Comparison of ENCODE assay signal across 28 mouse cellular contexts in the genomic region with DNA sequence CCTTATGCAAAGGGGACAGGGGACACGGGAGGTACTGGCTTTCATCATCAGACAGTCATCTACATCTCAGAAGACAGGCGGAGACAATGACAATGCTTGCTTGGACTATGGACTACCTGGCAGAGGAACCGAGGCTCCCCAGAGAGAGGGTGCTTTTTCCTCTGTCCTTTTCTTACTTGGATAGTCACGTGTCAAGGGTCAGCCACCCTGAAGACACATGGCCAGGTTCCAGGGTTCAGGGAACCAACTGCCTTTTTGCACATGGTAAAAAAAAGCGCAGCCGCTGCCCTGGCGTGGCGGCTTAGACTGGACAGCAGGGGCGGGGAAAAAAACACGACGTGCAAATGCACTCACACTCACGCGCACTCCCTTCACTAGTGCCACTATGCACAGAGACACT. TPM values are rescaled to one million over a fixed set of nuclear protein-coding genes. Genes with fewer than 3 reads are reported as not detected.
DNase-seq lines count a peak whose midpoint lies in the region; ATAC-seq and TF ChIP-seq lines count a peak whose summit lies in the region.
"Had no signal": no experiment of that assay in that cellular context is flagged by ENCODE, and none has a peak within 500 bp of the region (broad histone marks: within the 10 kb centered on the region; RNA-seq: fewer than 3 reads in every experiment).

No protein-coding gene starts in this region.

- ATAC-seq in kidney, embryonic 16.5 days (ENCODE audit: low FRiP score, low TSS enrichment) = no peak
- ATAC-seq: forebrain, embryonic 15.5 days; inflammation-experienced regulatory T-cells, adult 6 months; midbrain, embryonic 13.5 days had no signal

- H3K4me1 ChIP-seq in kidney, embryonic 16.5 days (ENCODE audit: insufficient read depth, low read length) = no peaks in the 10 kb centered on the region; the same call in 1 of the 2 replicates
- H3K4me1 ChIP-seq in E14TG2a.4 (replicated peaks; ENCODE audit: low read depth, low read length) (peaks cover 37% of the 10 kb centered on the region), ES-Bruce4 (ENCODE audit: control insufficient read depth, insufficient read depth, low read length) (peaks cover 7% of the 10 kb centered on the region)
- H3K4me1 ChIP-seq: embryonic facial prominence, embryonic 15.5 days; forebrain, embryonic 15.5 days; limb, embryonic 15.5 days; midbrain, embryonic 13.5 days had no signal

- no peak overlapping the region for H3K4me3 ChIP-seq in kidney, embryonic 16.5 days (ENCODE audit: low read length)
- peak overlapping the region; percentile 69 for H3K4me3 ChIP-seq in E14TG2a.4 (replicated peaks; ENCODE audit: low read length)
- H3K4me3 ChIP-seq in ES-Bruce4 (ENCODE audit: low read depth, low read length) = peak overlapping the region; percentile 63
- H3K4me3 ChIP-seq: embryonic facial prominence, embryonic 15.5 days; forebrain, embryonic 15.5 days; limb, embryonic 15.5 days; midbrain, embryonic 13.5 days had no signal

- H3K27me3 ChIP-seq in kidney, embryonic 16.5 days (ENCODE audit: insufficient read depth, low read length) = no peaks in the 10 kb centered on the region
- H3K27me3 ChIP-seq in E14TG2a.4 (ENCODE audit: insufficient read depth, low read length) = no peaks in the 10 kb centered on the region
- no peaks in the 10 kb centered on the region for H3K27me3 ChIP-seq in ES-Bruce4 (ENCODE audit: control insufficient read depth, insufficient read depth, low read length, poor library complexity, severe bottlenecking)
- H3K27me3 ChIP-seq: embryonic facial prominence, embryonic 15.5 days; forebrain, embryonic 15.5 days; limb, embryonic 15.5 days; midbrain, embryonic 13.5 days had no signal

- H3K27ac ChIP-seq in kidney, embryonic 16.5 days (ENCODE audit: low read length) = no peak overlapping the region
- H3K27ac ChIP-seq in ES-Bruce4 (ENCODE audit: insufficient read depth, low read length) = no peak overlapping the region
- H3K27ac ChIP-seq: embryonic facial prominence, embryonic 15.5 days; forebrain, embryonic 15.5 days; hindbrain, embryonic 14.5 days; limb, embryonic 15.5 days; midbrain, embryonic 13.5 days had no signal

- peak; percentile 91 for DNase-seq in kidney, adult 11 months
- DNase-seq in kidney, postnatal 14 days = peak; percentile 76
- no peak for DNase-seq in ovary, postnatal 10 days (ENCODE audit: low spot score)
- DNase-seq in adrenal gland, postnatal 36 days = no peak
- DNase-seq: adrenal gland, postnatal 25 days; cerebellum, adult 11 months; cerebellum, adult 9-11 months; gastrocnemius, postnatal 14 days; left cerebral cortex, postnatal 4 days; right cerebral cortex, postnatal 14 days had no signal

- no peaks in the 10 kb centered on the region for H3K9me3 ChIP-seq in kidney, embryonic 16.5 days (ENCODE audit: low read length)
- H3K9me3 ChIP-seq in E14TG2a.4 (ENCODE audit: low read length) (no peaks in the 10 kb centered on the region), ES-Bruce4 (replicated peaks; ENCODE audit: control insufficient read depth, insufficient read depth, low read length, poor library complexity, severe bottlenecking) (no peaks in the 10 kb centered on the region)
- H3K9me3 ChIP-seq: embryonic facial prominence, embryonic 15.5 days; forebrain, embryonic 15.5 days; limb, embryonic 15.5 days; midbrain, embryonic 13.5 days had no signal

- no peak for TF ChIP-seq POLR2A in ES-Bruce4 (IDR thresholded peaks at IDR 0.05; ENCODE audit: insufficient read depth, low read length)

- 87% methylated on average over 13 of the region's 13 CpGs for WGBS in kidney, embryonic 16.5 days

- TF ChIP-seq CTCF in E14TG2a.4 (conservative IDR thresholded peaks at IDR 0.05; ENCODE audit: low read length) = no peak
- no peak for TF ChIP-seq CTCF in ES-Bruce4 (IDR thresholded peaks at IDR 0.05; ENCODE audit: low read depth, low read length)

- H3K36me3 ChIP-seq in kidney, embryonic 16.5 days (ENCODE audit: insufficient read depth, low read length) = peaks cover 16% of the 10 kb centered on the region
- H3K36me3 ChIP-seq in E14TG2a.4 (ENCODE audit: insufficient read depth, low read length) (no peaks in the 10 kb centered on the region), ES-Bruce4 (ENCODE audit: control insufficient read depth, insufficient read depth, low read length, poor library complexity, severe bottlenecking) (no peaks in the 10 kb centered on the region)

- no peak overlapping the region for H3K4me2 ChIP-seq in kidney, embryonic 16.5 days (replicated peaks; ENCODE audit: low read depth, low read length)
- H3K4me2 ChIP-seq: embryonic facial prominence, embryonic 15.5 days; forebrain, embryonic 15.5 days; hindbrain, embryonic 14.5 days; limb, embryonic 15.5 days; midbrain, embryonic 13.5 days had no signal

- TF ChIP-seq EP300 in ES-Bruce4 (IDR thresholded peaks at IDR 0.05; ENCODE audit: insufficient read depth, low read depth, low read length) = no peak

- H3K9ac ChIP-seq in kidney, embryonic 16.5 days (replicated peaks; ENCODE audit: low read length) = no peak overlapping the region
- H3K9ac ChIP-seq in ES-Bruce4 (ENCODE audit: low read depth, poor library complexity, severe bottlenecking) = peak overlapping the region; percentile 6; the same call in 1 of the 2 replicates
- H3K9ac ChIP-seq: embryonic facial prominence, embryonic 15.5 days; forebrain, embryonic 15.5 days; hindbrain, embryonic 14.5 days; limb, embryonic 15.5 days; midbrain, embryonic 13.5 days had no signal

RNA-seq across cellular contexts. Expression of a gene that starts 11.8 kb away (rescaled TPM):
- polyA plus RNA-seq in kidney, embryonic 16.5 days (2015; fragmentation: Nextera tagmentation; extraction: Ambion mirVana) = 8.4 and 8.9 TPM in 2 replicates
- polyA plus RNA-seq in ES-Bruce4 (2011; ENCODE audit: insufficient read depth, insufficient read length, low read depth, missing spikeins) = 5.4 and 5.8 TPM in 2 replicates
- total RNA-seq in adrenal gland, postnatal 36 days (2021) = 10 to 100 TPM; 18.8 to 25.8 TPM

RNA-seq across cellular contexts. Expression of a gene that starts 19.8 kb away (rescaled TPM):
- not detected in 2 replicates for polyA plus RNA-seq in kidney, embryonic 16.5 days (2015; fragmentation: Nextera tagmentation; extraction: Ambion mirVana)
- not detected in 2 replicates for polyA plus RNA-seq in ES-Bruce4 (2011; ENCODE audit: insufficient read depth, insufficient read length, low read depth, missing spikeins)
- total RNA-seq in adrenal gland, postnatal 36 days (2021) = not detected
- total RNA-seq: adrenal gland, postnatal 25 days; common myeloid progenitor, adult 5-6 weeks; gastrocnemius, postnatal 14 days; heart, postnatal 25 days; layer of hippocampus, postnatal 14 days; left cerebral cortex, adult 8-10 months; left cerebral cortex, postnatal 4 days; megakaryocyte, adult 5-6 weeks had no signal
- polyA plus RNA-seq: C2C12; embryonic facial prominence, embryonic 15.5 days; hindbrain, embryonic 14.5 days; inflammation-experienced regulatory T-cells, adult 6 months; limb, embryonic 15.5 days; liver, embryonic 16.5 days; neural tube, embryonic 11.5 days had no signal

RNA-seq across cellular contexts. Expression of a gene that starts 22.8 kb away (rescaled TPM):
- not detected in 2 replicates for polyA plus RNA-seq in kidney, embryonic 16.5 days (2015; fragmentation: Nextera tagmentation; extraction: Ambion mirVana)
- polyA plus RNA-seq in ES-Bruce4 (2011; ENCODE audit: insufficient read depth, insufficient read length, low read depth, missing spikeins) = 0.17 and 0.21 TPM in 2 replicates
- under 1 TPM; 0.10 to 0.13 TPM for total RNA-seq in adrenal gland, postnatal 36 days (2021)
- total RNA-seq: common myeloid progenitor, adult 5-6 weeks; gastrocnemius, postnatal 14 days; heart, postnatal 25 days; megakaryocyte, adult 5-6 weeks had no signal
- polyA plus RNA-seq: C2C12; limb, embryonic 15.5 days; liver, embryonic 16.5 days; thymus, postnatal 0 days had no signal

RNA-seq across cellular contexts. Expression of a gene that starts 44.6 kb away (rescaled TPM):
- 41.9 and 47.1 TPM in 2 replicates for polyA plus RNA-seq in kidney, embryonic 16.5 days (2015; fragmentation: Nextera tagmentation; extraction: Ambion mirVana)
- polyA plus RNA-seq in ES-Bruce4 (2011; ENCODE audit: insufficient read depth, insufficient read length, low read depth, missing spikeins) = 95.2 and 95.3 TPM in 2 replicates
- total RNA-seq in adrenal gland, postnatal 36 days (2021) = 100 to 1,000 TPM; 172 to 187 TPM

Comparison
In these comparisons a context has a peak if more than half of its experiments do, and no peak if none do; other contexts are left out.
1. DNase-seq: peak in kidney, adult 11 months (single experiment) and kidney, postnatal 14 days (single experiment); none in ovary, postnatal 10 days (single experiment) and adrenal gland, postnatal 36 days (0 of 2).